Mouse (Mus musculus) cerebellum, postnatal 10 days (tissue): ENCODE data around the gene Mrpl37.
"Not testable (repeated sequence)": the region's sequence is repeated elsewhere in the genome, so short reads cannot be mapped to it uniquely, and the experiment has no call there.

Source experiments
- DNase-seq, 2 experiments: peaks; one replicate each; pipeline ENCODE4 v3.0.0; 2021; ENCODE audit warnings: mixed read lengths in 2 of 2

Mrpl37 gene

DNA sequence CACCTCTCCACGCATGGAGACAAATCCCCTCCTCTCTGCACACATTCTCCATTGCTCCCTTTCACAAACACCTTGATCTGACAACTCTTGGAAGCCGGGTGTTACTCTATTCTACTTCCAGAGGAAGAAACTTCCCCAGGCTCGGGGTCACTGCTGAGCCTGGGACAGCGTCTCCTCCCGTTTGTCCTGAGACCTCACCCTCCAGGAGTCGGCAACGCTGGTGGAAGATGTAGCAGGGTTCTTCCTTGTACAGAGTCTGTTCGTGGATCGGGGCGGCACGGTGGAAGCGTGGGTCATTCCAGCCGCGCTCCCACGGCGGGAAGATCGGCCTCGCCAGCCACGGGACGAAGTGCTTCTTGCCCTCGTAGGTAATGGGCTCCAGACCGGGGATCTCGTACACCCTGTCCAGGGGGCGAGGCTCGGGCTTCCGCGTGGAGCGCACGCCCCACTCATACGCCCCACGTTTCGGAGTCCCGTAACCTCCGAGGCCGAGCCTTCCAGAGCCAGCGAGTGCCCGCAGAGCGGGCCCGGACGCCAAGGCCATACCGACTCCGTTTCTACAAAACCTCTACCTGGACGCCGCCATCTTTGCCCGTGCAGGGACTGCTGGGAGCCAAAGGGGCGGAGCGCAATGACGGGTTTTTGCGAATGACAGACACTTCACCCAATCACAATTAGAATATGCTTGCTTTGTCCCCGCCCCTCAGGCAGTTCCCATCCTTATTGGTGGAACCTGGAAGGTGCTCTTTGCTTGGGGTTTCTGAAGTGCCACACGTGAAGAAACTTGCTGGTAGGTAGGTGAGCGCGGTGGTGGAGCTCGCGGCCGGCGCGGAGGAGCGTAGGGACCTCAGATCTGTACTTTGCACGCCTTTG lies at the start of gene Mrpl37, which contains the start of gene Cyb5rl:
Mrpl37 (minus strand) TSS at position 617 of the 873 bp plus-strand sequence.
Cyb5rl (plus strand) TSS at position 737 of the 873 bp plus-strand sequence.
- peak; percentile 98 to 99 for DNase-seq

DNA sequence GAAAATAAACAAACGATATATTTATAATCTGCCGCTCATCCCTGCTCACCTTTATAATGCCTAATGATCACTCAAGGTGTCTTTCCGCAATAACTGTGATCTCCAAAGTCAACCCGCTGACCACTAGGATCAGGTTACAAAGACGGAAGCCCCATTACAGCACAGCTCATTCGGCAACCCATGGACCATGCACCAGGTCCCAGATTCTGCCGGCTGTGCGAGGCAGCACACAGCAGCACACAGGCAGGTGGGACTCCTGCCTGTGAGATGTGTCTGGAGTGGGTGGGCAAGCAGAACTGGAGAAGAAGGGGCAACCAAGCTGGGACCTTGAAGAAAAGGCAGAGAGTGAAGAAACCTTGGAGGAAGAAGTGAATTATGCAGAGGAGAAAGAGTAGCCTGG lies 47.6 kb upstream of the Mrpl37 start:
- DNase-seq = no peak

DNA sequence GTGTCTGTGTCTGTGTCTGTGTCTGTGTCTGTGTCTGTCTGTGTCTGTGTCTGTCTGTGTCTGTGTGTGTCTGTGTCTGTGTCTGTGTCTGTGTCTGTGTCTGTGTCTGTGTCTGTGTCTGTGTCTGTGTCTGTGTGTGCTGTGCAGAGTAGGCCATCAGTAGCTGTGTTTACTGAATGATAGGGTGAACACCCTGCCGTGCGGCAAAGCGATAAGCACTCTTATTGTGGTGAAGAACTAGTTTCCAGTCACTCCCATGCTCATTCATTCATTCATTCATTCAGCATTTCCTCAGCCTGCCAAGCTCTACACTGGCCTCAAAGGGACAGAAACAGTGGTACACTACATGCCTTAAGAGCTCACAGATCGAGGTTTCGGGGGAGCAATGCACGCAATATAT lies 42.5 kb upstream of the Mrpl37 start:
- DNase-seq = not testable (repeated sequence)

DNA sequence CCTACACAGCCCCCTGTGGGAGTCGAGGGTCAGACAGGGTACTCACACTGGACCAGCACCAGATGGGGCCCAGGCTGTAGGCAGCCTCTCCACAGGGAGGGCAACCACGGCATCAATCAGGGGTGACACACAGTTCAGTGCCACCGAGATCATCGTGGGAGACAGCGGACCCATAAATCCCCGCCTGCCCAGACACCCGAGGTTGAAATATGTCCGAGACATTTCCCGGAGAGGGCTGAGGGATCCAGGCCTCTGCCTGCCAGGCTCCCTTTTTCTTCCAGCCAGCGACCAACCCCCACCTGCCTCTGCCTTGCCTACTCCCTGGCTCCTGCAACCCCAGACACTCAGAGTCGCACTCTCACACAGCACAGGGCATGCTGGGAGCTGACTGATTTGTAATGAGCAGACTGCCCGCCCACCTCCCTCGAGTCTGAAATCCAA lies 41.6 kb upstream of the Mrpl37 start:
- DNase-seq = peak; percentile 48 to 52

DNA sequence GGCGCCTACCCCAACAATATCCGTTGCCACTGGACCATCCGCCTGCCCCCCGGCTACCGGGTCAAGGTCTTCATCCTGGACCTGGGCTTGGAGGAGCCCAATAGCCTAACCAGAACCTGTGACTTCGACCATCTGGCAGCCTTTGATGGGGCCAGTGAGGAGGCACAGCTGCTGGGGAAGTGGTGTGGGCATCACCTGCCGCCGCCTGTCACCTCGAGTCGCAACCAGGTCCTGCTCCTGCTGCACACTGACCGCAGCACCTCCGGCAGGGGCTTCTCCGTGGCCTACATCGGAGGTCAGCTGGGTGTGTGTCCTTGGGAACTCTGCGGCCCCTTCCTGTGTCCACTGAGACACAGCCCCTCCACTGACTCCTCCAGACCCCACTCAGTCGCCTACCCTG lies 40.1 kb upstream of the Mrpl37 start:
- DNase-seq = no peak

DNA sequence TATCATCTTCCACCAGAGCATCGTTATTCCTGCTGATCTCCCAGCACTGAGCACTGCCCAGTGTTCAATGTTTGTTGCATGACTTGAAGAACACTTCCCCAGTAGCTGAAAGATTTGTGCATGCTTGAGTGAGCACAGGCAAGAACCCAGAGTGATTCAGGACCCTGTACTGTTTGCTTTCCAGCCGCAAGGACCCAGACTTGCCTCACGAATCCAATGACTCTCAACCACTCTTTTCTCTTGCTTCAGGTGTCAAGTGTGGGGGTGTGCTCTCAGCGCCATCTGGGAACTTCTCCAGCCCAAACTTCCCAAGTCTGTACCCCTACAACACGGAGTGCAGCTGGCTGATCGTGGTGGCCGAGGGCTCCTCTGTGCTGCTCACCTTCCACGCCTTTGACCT lies 35.6 kb upstream of the Mrpl37 start:
- no peak for DNase-seq

DNA sequence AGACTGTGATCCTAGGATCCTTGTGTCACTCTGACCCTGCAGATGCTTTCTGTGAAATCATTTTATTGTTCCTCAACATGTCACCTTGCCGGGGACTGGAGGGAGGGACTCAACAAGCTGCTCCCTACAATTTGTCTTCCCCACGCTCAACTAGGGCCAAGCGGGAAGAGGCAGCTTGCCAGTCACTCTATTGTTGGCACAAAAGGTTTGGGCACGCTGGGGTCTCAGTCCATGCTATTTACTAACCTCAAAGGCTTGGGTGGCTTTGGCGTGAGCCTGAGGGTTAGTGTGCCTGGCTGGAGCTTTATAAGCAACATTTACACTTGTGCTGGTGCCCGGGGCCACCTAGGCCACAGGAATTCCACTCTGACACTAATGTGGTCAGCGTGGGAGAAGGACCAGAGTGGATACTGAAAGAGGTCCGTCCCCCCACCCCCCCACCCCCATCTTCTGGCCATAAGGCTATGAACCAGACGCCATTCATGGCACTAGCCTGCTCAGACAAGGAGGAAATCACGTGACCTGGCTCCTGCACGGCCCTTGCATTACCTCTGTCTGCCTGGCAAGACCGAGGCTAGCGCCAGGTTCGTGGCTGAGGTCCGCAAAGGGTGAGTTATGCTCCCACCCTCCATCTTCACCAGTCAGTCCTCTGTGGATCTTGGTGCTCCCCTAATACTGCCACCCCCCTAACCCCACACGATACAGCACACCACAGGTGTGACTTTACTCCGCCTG lies 32.3 kb upstream of the Mrpl37 start:
- peak; percentile 63 to 72 for DNase-seq

DNA sequence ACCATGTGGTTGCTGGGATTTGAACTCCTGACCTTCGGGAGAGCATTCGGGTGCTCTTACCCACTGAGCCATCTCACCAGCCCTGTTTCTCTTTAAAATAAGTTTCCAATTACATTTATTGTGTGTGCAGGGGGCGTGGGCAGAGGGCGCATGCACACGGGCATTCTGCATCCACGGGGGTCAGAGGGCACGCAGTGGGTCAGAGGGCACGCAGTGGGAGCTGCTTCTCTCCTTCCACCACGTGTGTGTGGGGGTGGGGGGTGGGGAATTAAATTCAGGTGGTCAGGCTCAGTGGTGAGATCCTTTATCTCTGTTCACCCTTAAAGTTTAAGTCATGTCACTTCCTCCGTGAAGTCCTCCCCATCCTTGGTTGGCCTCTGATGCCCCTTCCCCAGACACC lies 31.7 kb upstream of the Mrpl37 start:
- no peak for DNase-seq

DNA sequence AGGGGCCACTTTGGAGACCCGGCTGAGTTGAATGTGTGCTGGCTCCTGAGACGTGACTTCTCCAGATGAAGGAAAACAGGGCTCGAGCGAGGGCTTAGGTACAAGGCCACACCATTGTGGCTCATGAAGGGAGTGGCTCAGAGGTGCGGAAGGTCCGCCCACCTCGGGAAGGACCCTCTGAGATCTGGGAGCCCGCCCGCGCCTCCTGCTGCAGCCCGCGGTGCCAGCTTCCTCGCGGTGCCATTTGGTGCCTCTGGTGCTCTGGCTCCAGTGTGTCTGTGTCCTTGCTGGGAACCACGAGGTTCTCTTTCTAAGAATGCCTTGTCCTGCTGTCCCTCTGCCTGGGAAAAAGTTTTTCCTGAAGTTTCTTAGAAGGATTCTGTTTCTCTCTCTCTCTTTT lies 31.2 kb upstream of the Mrpl37 start:
- peak; percentile 63 to 72 for DNase-seq

DNA sequence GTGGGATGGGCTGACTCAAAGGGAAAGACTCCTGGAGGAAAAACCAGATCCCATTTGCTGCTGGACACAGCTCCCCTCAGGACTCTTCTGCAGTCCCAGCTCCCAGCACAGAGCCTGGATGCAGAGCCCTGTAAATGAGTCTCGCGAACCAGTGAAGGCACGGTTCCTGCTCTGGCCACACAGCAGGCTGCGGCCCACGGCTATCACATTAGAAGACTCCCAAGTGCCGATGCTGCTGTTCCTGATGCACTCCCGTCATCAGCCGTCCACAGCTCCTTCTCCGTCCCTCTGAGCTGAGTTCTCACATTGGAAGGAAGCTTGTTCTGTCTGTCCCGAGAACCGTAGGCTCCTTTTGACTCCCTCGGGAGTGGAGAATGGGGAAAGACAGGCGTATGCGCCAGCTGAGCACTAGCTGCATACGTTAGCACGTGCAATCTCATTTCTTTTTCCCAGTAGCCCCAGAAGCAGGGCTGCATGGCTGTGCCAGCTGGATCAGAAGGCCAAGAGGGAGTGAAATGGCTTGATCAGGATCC lies 30.2 kb upstream of the Mrpl37 start, which contains the start of gene Cdcp2:
Cdcp2 (plus strand) TSS at position 51 of the 533 bp plus-strand sequence.
- peak in 1 of 2 experiments; percentile 32 for DNase-seq

DNA sequence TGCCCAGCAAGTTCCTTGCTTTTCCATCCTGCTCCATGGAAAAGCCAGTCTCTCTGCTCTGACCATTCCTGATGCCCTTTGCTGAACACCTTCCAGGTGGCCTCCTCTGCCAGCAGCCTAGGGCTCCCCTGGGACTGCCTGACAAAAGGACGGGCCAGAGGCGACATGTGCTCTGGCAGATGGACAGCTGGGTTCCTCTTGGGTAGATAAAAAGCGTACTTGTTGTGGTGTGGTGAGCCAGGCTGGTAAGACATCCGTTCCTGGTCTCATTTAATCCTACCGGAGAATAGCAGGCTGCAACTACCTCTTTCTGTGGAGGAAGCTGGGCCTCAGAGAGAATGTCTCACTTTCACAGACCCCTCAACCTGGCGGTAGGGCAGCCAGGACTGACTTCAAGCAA lies 29.4 kb upstream of the Mrpl37 start:
- DNase-seq = peak; percentile 87 to 91

DNA sequence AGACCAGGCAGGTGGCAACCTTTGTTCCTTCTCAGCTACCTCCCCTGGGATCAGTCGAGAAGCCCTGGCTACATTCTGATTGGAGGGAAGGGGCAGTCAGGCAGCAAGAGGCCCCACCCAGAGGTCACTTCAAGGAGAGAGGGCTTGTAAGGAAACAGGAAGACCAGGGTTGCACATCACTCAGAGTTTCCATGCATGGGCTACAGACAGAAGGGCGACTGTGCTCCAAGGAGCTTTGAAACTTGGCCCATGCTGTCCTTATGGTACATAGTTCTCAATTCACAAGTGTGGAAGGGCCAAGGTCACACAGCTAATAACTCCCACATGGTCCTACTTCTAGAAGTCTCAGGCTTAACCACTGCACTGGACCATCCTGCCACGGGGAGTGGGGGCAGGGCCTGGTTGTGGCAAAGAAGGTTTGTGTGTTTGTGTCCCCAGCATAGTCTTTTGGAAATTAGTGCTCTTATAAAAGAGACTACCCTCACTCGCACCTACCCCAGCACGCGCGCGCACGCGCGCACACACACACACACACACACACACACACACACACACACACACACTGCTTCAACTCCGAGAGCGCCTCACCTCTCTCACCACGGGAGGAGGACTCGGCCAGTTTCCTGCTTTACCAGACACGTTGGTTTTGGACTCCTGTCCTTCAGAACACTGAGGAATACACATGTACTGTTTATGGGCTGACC lies 28.0 kb upstream of the Mrpl37 start:
- no peak for DNase-seq

DNA sequence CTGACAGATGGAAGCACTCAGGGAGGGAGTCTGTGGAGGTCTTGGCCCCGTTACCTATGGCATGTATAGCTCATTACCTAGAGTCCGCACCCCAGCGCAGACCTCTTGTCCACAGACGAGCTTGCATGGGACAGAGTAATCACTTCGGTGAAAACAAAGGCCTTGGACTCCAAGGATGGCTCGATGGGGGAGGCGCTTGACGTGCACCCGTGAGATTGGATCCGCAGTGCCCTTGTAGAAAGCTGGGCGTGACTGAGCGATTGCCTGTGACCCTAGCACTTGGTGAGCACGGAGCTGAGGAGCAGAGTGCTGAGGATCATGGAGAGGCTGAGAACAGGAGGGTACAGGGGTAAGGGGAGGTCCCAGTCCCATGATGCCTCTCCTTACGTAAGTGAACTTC lies 25.0 kb upstream of the Mrpl37 start:
- DNase-seq = no peak

DNA sequence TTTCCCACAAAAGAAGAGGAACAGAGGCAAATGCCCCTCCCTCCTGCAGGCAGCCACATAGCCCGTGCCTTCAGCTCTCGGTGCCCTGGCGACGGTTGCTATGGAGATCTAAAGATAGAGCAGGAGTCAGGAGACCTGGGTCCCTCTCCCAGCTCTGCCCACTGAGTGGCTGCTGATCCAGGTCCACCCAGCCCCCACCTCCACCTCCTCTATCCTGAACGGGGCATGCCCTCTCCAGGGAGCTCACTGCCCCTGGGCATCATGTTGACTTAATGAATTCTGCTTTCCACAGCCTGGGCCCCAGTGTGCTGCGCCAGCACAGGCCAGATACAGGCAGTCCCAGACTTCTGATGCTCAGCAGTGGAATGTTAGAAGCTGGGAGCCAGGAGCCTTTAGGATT lies 18.2 kb upstream of the Mrpl37 start:
- DNase-seq = peak; percentile 56 to 71

DNA sequence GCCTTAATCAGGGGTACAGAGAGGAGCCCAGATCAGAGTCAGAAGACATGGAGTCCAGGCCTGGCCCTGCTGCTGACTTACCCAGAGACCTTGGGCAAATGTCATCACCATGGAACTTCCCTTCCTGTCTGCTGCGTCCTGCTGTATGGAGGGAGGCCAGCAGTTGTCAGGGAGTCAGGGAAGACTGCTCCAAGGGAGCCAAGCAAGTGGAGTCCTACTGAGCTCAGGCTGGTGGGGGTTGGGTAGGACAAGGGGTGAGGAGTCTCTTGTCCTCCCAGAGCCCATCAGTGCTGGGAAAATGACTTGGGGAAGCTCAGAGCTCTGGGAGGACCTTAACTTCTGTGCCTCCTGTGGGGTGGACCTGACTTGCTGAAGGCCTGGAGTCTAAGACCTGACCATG lies 17.7 kb upstream of the Mrpl37 start:
- peak; percentile 32 to 45 for DNase-seq

DNA sequence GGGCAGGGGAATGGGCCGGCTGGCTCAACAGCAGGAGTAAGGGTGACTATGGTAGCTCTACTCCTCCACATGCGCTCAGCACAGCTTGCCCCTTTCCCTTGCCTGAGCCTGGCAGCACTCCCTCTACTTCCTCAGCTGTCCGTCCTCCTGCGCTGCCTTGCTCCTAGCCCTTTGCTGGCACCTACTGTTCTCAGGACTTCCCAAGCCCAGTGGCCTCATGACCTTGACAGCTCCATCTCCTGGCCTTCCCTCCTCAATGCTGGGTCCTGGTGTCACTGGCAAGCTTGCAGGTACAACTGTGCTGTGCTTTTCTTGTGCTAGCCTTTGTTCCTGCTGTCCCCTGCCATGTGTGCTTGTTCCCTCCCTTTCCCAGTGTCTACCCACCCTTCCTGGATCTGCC lies 16.5 kb upstream of the Mrpl37 start:
- DNase-seq = no peak

DNA sequence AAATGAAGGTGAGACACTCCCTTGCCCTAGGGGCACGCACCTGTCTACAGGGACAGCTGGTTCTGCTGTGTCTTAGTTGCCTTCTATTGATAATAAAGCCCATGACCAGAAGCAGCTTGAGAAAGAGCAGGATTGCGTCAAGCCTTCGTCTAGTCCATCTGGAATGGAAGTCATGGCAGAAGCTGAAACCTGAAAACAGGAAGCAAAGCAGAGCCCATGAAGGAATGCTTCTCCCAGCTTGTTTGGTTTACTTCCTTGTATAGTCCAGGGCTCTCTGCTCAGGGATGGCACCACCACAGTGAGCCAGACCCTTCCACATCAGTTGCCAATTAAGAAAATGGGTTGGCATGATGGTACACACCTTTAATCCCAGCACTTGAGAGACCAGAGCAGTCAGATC lies 15.5 kb upstream of the Mrpl37 start:
- no peak for DNase-seq

DNA sequence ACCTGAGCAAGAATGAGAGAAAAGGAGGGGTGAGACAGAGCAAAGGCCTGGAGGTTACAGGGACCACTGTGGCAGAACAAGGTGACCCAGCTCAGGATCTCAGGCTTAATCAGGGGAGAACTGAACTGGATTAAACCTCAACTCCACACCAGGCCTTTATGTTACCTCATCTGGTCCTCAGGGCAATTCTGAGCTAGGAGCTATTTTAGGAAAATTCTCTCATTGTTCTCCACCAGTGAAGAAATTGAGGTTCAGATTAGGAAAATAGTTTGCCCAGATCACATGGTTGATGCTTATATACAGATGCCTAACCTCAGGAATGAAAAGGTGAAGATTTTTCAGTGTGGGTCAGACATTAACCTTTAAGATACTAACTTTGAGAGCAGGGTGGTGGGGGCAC lies 13.0 kb upstream of the Mrpl37 start:
- DNase-seq = no peak

DNA sequence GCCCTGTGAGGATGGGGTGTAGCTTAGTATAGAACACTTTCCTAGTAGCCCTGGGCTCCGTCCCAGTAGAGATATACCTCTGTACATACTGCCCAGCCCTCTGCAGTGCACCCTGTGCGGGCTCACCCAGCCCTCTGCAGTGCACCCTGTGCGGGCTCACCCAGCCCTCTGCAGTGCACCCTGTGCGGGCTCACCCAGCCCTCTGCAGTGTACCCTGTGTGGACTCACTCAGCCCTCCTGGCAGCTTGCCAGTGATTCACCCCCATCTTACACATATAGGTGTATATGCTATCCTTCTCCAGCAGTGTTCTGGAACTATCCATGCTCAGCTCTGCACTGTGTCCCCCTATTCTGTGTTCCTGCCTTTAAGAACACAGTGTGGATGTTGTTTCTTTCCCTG lies 12.2 kb upstream of the Mrpl37 start:
- no peak for DNase-seq

DNA sequence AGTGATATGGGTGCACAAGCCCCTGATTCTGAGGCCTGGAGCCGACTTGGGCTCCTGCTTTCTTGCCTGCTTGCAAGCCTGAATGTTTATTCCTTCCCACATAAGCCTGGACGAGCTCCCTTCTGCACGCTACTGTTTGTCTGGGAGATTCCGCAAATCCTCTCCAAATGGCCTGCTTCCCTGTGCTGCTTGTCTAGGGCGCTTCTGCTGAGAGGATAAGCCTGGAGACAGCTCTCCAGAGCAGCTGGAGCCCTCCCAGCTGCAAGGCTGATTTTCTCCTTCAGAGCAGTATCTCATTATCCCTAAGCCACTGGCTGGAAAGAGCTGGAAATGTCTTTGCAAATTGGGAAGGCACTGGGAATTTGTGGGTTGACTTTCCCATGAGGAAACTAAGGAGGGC lies 8.8 kb upstream of the Mrpl37 start:
- DNase-seq = no peak

DNA sequence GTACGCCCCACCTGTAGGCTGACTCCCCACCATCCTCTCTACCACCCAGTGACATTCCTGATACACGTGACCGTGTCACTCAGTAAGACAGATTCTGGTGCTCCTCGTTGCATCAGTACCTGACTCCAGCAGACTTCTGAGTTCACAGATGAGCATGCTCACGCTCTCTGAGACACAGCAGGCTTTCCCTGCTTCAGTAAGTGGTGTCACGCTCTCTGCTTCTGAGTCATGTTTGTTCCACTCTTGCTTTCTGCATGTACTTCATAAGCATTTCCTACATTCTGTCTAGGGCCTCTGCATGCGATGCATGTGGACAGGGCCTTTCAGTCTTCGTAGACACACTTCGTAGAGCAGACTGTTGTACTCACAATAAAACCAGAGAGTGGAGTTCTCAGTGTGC lies 5.7 kb upstream of the Mrpl37 start:
- DNase-seq = no peak

DNA sequence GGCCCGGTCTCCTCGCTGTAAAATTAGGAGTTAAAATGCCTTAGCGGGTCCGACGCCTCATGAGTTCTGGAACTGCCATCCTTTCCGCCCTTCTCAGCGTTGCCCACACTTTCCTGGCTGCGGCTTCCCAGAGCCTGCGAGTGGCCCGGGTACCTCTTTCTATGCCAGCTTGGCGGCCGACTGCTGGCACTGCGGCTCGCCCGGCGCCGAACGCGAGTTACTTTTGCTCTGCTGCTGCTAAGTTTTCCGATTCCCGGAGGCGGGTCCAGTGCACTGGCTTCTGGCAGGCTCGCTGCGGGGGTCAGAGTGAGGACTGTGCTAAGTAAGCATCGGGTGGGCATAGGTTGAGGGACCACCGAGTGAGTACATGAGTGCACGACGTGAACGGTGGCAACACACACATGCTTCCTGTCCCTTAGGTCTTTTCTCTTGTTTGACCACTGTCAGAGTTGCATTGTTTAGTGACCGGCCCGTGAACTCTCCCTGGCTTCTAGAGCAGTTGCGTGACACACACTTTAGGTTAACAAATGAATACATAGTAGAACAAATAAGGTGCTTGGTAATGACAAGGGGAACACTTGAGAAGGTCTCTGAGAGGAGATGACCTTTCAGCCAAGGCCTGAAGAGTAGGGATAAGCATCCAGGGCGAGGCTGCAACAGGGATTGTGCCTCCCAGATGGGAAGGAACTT lies 628 bp upstream of the Mrpl37 start:
- peak; percentile 66 for DNase-seq
